ENCODE assay signal across 9 mouse cellular contexts in genomic region chr17:80160454-80160853, GRCm38 (mm10). TPM values are rescaled to one million over a fixed set of nuclear protein-coding genes. Genes with fewer than 3 reads are reported as not detected.
DNase-seq lines count a peak whose midpoint lies in the region; ATAC-seq lines count a peak whose summit lies in the region.
"Had no signal": no experiment of that assay in that cellular context is flagged by ENCODE, and none has a peak within 500 bp of the region (broad histone marks: within the 10 kb centered on the region; RNA-seq: fewer than 3 reads in every experiment).

No protein-coding gene starts in this region.

- H3K4me1 ChIP-seq in heart, embryonic 12.5 days (replicated peaks), result peaks cover 16% of the 10 kb centered on the region
- H3K4me1 ChIP-seq: midbrain, embryonic 12.5 days had no signal

- H3K9ac ChIP-seq in heart, embryonic 12.5 days, result no peak overlapping the region
- H3K9ac ChIP-seq: midbrain, embryonic 12.5 days had no signal

- no peaks in the 10 kb centered on the region for H3K27me3 ChIP-seq in heart, embryonic 12.5 days (replicated peaks)
- H3K27me3 ChIP-seq: midbrain, embryonic 12.5 days had no signal

- no peak overlapping the region for H3K4me2 ChIP-seq in heart, embryonic 12.5 days
- H3K4me2 ChIP-seq: midbrain, embryonic 12.5 days had no signal

- intact Hi-C loops in gastrocnemius, postnatal 36 days (cut with DNase I), result no loop called here

- no peak overlapping the region for H3K4me3 ChIP-seq in heart, embryonic 12.5 days
- H3K4me3 ChIP-seq: midbrain, embryonic 12.5 days had no signal

- H3K9me3 ChIP-seq in heart, embryonic 12.5 days (replicated peaks), result no peaks in the 10 kb centered on the region
- H3K9me3 ChIP-seq: midbrain, embryonic 12.5 days had no signal

- WGBS in heart, embryonic 12.5 days, result 49% methylated on average over 5 of the region's 5 CpGs

- no peak overlapping the region for H3K27ac ChIP-seq in heart, embryonic 12.5 days (ENCODE audit: poor library complexity, severe bottlenecking)
- H3K27ac ChIP-seq: midbrain, embryonic 12.5 days had no signal

- ATAC-seq in heart, embryonic 12.5 days (ENCODE audit: insufficient number of reproducible peaks, low FRiP score), result no peak

- peak; percentile 88 to 92 for DNase-seq in heart, adult 18-20 months
- peak; percentile 80 for DNase-seq in adrenal gland, postnatal 14 days
- peak; percentile 67 to 73 for DNase-seq in gastrocnemius, postnatal 36 days
- DNase-seq in layer of hippocampus, adult 18-20 months (ENCODE audit: low spot score in 2 of 2), result peak; percentile 50 to 76
- DNase-seq in lung, postnatal 25 days (ENCODE audit: low spot score), result peak; percentile 86
- DNase-seq in B cell, adult 2 months, result no peak
- DNase-seq in embryo, embryonic 9.5 days (ENCODE audit: extremely low spot score), result no peak

- H3K36me3 ChIP-seq in heart, embryonic 12.5 days, result no peaks in the 10 kb centered on the region
- H3K36me3 ChIP-seq: midbrain, embryonic 12.5 days had no signal

RNA-seq across cellular contexts. Expression of gene Galm, which starts 33.2 kb away (rescaled TPM):
- total RNA-seq in heart, adult 18-20 months (2021), result 10 to 100 TPM; 20.0 to 20.8 TPM
- 10.0 TPM in 2 replicates for polyA plus RNA-seq in heart, embryonic 12.5 days (2016; fragmentation: Nextera tagmentation; extraction: Ambion mirVana)
- total RNA-seq in adrenal gland, postnatal 14 days (2021), result 21.6 and 27.1 TPM in 2 replicates
- 1 to 10 TPM; 1.8 to 2.2 TPM for total RNA-seq in gastrocnemius, postnatal 36 days (2021)
- total RNA-seq in layer of hippocampus, adult 18-20 months (2021), result 1 to 10 TPM; 3.2 to 6.1 TPM

RNA-seq across cellular contexts. Expression of gene Srsf7, which starts 46.7 kb away (rescaled TPM):
- 10 to 100 TPM; 43.0 to 47.0 TPM for total RNA-seq in heart, adult 18-20 months (2021)
- polyA plus RNA-seq in heart, embryonic 12.5 days (2016; fragmentation: Nextera tagmentation; extraction: Ambion mirVana), result 349 and 357 TPM in 2 replicates
- 123 and 131 TPM in 2 replicates for total RNA-seq in adrenal gland, postnatal 14 days (2021)
- 10 to 100 TPM; 22.9 to 27.4 TPM for total RNA-seq in gastrocnemius, postnatal 36 days (2021)
- 100 to 1,000 TPM; 125 to 128 TPM for total RNA-seq in layer of hippocampus, adult 18-20 months (2021)

RNA-seq across cellular contexts. Expression of gene Ttc39d, which starts 46.8 kb away (rescaled TPM):
- total RNA-seq in heart, adult 18-20 months (2021), result under 1 TPM in 1 of 2 experiments, not detected in 1; 0.10 TPM
- 0.06 and 0.15 TPM in 2 replicates for polyA plus RNA-seq in heart, embryonic 12.5 days (2016; fragmentation: Nextera tagmentation; extraction: Ambion mirVana)
- total RNA-seq in adrenal gland, postnatal 14 days (2021), result 0.15 TPM in 1 of 2 replicates, not detected in the other
- not detected for total RNA-seq in gastrocnemius, postnatal 36 days (2021)
- under 1 TPM; 0.12 to 0.30 TPM for total RNA-seq in layer of hippocampus, adult 18-20 months (2021)

Comparison
In these comparisons a context has a peak if more than half of its experiments do, and no peak if none do; other contexts are left out.
1. DNase-seq: peak in heart, adult 18-20 months (2 of 2), adrenal gland, postnatal 14 days (single experiment), gastrocnemius, postnatal 36 days (2 of 2), layer of hippocampus, adult 18-20 months (2 of 2) and lung, postnatal 25 days (single experiment); none in B cell, adult 2 months (0 of 2) and embryo, embryonic 9.5 days (single experiment).